Mouse (Mus musculus): ENCODE measurements around the gene Paqr9.

The Paqr9 gene

GRCm38 (mm10) chr9:95570604-95571003 lies 11.1 kb downstream of the Paqr9 start:
- in situ Hi-C loops (cut with MboI; ENCODE audit: unreplicated experiment in 2 of 2), result no loop called here

GRCm38 (mm10) chr9:95571494-95571893 lies 12.0 kb downstream of the Paqr9 start:
- in situ Hi-C loops (cut with MboI; ENCODE audit: unreplicated experiment in 2 of 2), result no loop called here

GRCm38 (mm10) chr9:95572558-95572957 lies 13.1 kb downstream of the Paqr9 start:
- in situ Hi-C loops (cut with MboI; ENCODE audit: unreplicated experiment in 2 of 2), result no loop called here

GRCm38 (mm10) chr9:95574116-95574515 lies 14.7 kb downstream of the Paqr9 start:
- in situ Hi-C loops (cut with MboI; ENCODE audit: unreplicated experiment in 2 of 2), result no loop called here

- in situ Hi-C loops (cut with MboI; ENCODE audit: unreplicated experiment in 2 of 2), result no loop called here
These were observed 18.0 kb downstream of the Paqr9 start for GRCm38 (mm10) chr9:95577502-95577901.

- in situ Hi-C loops (cut with MboI; ENCODE audit: unreplicated experiment in 2 of 2), result no loop called here
These were observed 19.0 kb downstream of the Paqr9 start for GRCm38 (mm10) chr9:95578366-95578895.

- in situ Hi-C loops (cut with MboI; ENCODE audit: unreplicated experiment in 2 of 2), result no loop called here
These were observed 21.7 kb downstream of the Paqr9 start for GRCm38 (mm10) chr9:95581021-95581757.

- in situ Hi-C loops (cut with MboI; ENCODE audit: unreplicated experiment in 2 of 2), result no loop called here
These were observed 22.5 kb downstream of the Paqr9 start for GRCm38 (mm10) chr9:95581758-95582515.

GRCm38 (mm10) chr9:95582555-95582954 lies 23.1 kb downstream of the Paqr9 start:
- in situ Hi-C loops (cut with MboI; ENCODE audit: unreplicated experiment in 2 of 2), result no loop called here

- in situ Hi-C loops (cut with MboI; ENCODE audit: unreplicated experiment in 2 of 2), result no loop called here
These were observed 26.6 kb downstream of the Paqr9 start for GRCm38 (mm10) chr9:95586046-95586445.

- in situ Hi-C loops (cut with MboI; ENCODE audit: unreplicated experiment in 2 of 2), result no loop called here
These were observed 28.6 kb downstream of the Paqr9 start for GRCm38 (mm10) chr9:95588070-95588469.

- in situ Hi-C loops (cut with MboI; ENCODE audit: unreplicated experiment in 2 of 2), result no loop called here
These were observed 34.8 kb downstream of the Paqr9 start for GRCm38 (mm10) chr9:95594291-95594690.

- in situ Hi-C loops (cut with MboI; ENCODE audit: unreplicated experiment in 2 of 2), result no loop called here
These were observed 38.2 kb downstream of the Paqr9 start for GRCm38 (mm10) chr9:95597466-95598178.

GRCm38 (mm10) chr9:95598179-95598721 lies 38.8 kb downstream of the Paqr9 start:
- in situ Hi-C loops (cut with MboI; ENCODE audit: unreplicated experiment in 2 of 2), result no loop called here

GRCm38 (mm10) chr9:95599399-95599798 lies 39.9 kb downstream of the Paqr9 start:
- in situ Hi-C loops (cut with MboI; ENCODE audit: unreplicated experiment in 2 of 2), result no loop called here

GRCm38 (mm10) chr9:95602849-95603248 lies 43.4 kb downstream of the Paqr9 start:
- in situ Hi-C loops (cut with MboI; ENCODE audit: unreplicated experiment in 2 of 2), result no loop called here

- in situ Hi-C loops (cut with MboI; ENCODE audit: unreplicated experiment in 2 of 2), result no loop called here
These were observed 43.9 kb downstream of the Paqr9 start for GRCm38 (mm10) chr9:95603316-95603715.

- in situ Hi-C loops (cut with MboI; ENCODE audit: unreplicated experiment in 2 of 2), result no loop called here
These were observed 47.7 kb downstream of the Paqr9 start for GRCm38 (mm10) chr9:95607196-95607595.

GRCm38 (mm10) chr9:95612246-95612768 lies 52.9 kb downstream of the Paqr9 start:
- in situ Hi-C loops (cut with MboI; ENCODE audit: unreplicated experiment in 2 of 2), result no loop called here

- in situ Hi-C loops (cut with MboI; ENCODE audit: unreplicated experiment in 2 of 2), result no loop called here
These were observed 54.1 kb downstream of the Paqr9 start for GRCm38 (mm10) chr9:95613426-95614127.

Data from v-Abl transformed pro-B cells (cell line).